Mouse (Mus musculus): Measurements from ENCODE around the gene Bcat2.
"Not testable (repeated sequence)": the region's sequence is repeated elsewhere in the genome, so short reads cannot be mapped to it uniquely, and the experiment has no call there.

The Bcat2 gene

GRCm38 (mm10) chr7:45570103-45570741 is at the start of gene Bcat2:
Gene Bcat2 (plus strand): TSS chr7:45570153.
- DNase-seq (ENCODE audit: low read depth, low spot score), result peak; percentile 65

GRCm38 (mm10) chr7:45520605-45521004 is 49.3 kb upstream of the Bcat2 start:
- DNase-seq (ENCODE audit: low read depth, low spot score), result no peak

GRCm38 (mm10) chr7:45521728-45522184 is 48.2 kb upstream of the Bcat2 start:
- DNase-seq (ENCODE audit: low read depth, low spot score), result peak; percentile 73

GRCm38 (mm10) chr7:45522194-45522752 is 47.7 kb upstream of the Bcat2 start:
- no peak for DNase-seq (ENCODE audit: low read depth, low spot score)

GRCm38 (mm10) chr7:45522957-45523676 is 46.8 kb upstream of the Bcat2 start:
- DNase-seq (ENCODE audit: low read depth, low spot score), result no peak

GRCm38 (mm10) chr7:45523678-45524170 is 46.2 kb upstream of the Bcat2 start:
- DNase-seq (ENCODE audit: low read depth, low spot score), result no peak

- DNase-seq (ENCODE audit: low read depth, low spot score), result no peak
Measured at GRCm38 (mm10) chr7:45524841-45525621, 44.9 kb upstream of the Bcat2 start.

GRCm38 (mm10) chr7:45525809-45526473 is 44.0 kb upstream of the Bcat2 start, which contains the start of the genes Ppp1r15a and Plekha4:
Gene Ppp1r15a (minus strand): TSS chr7:45526268.
Gene Plekha4 (plus strand): TSS chr7:45526330.
- DNase-seq (ENCODE audit: low read depth, low spot score), result peak; percentile 85

GRCm38 (mm10) chr7:45526474-45527120 is 43.4 kb upstream of the Bcat2 start:
- DNase-seq (ENCODE audit: low read depth, low spot score), result no peak

GRCm38 (mm10) chr7:45527169-45527568 is 42.8 kb upstream of the Bcat2 start:
- DNase-seq (ENCODE audit: low read depth, low spot score), result not testable (repeated sequence)

GRCm38 (mm10) chr7:45529461-45529860 is 40.5 kb upstream of the Bcat2 start:
- no peak for DNase-seq (ENCODE audit: low read depth, low spot score)

- DNase-seq (ENCODE audit: low read depth, low spot score), result no peak
Measured at GRCm38 (mm10) chr7:45530643-45531042, 39.3 kb upstream of the Bcat2 start.

GRCm38 (mm10) chr7:45535676-45536075 is 34.3 kb upstream of the Bcat2 start:
- DNase-seq (ENCODE audit: low read depth, low spot score), result no peak

- DNase-seq (ENCODE audit: low read depth, low spot score), result no peak
Measured at GRCm38 (mm10) chr7:45537602-45538001, 32.4 kb upstream of the Bcat2 start.

- peak; percentile 49 for DNase-seq (ENCODE audit: low read depth, low spot score)
Measured at GRCm38 (mm10) chr7:45538163-45539041, 31.6 kb upstream of the Bcat2 start.

- DNase-seq (ENCODE audit: low read depth, low spot score), result no peak
Measured at GRCm38 (mm10) chr7:45539095-45539494, 30.9 kb upstream of the Bcat2 start.

GRCm38 (mm10) chr7:45540213-45540612 is 29.7 kb upstream of the Bcat2 start:
- no peak for DNase-seq (ENCODE audit: low read depth, low spot score)

GRCm38 (mm10) chr7:45544525-45544924 is 25.4 kb upstream of the Bcat2 start:
- DNase-seq (ENCODE audit: low read depth, low spot score), result no peak

- DNase-seq (ENCODE audit: low read depth, low spot score), result no peak
Measured at GRCm38 (mm10) chr7:45549641-45550436, 20.1 kb upstream of the Bcat2 start.

Data from retina, postnatal 7 days (tissue).